Mouse (Mus musculus): ENCODE measurements around the gene Snrpn. TPM values are rescaled to one million over a fixed set of nuclear protein-coding genes. Genes with fewer than 3 reads are reported as not detected.
"Not testable (repeated sequence)": the region's sequence is repeated elsewhere in the genome, so short reads cannot be mapped to it uniquely, and the experiment has no call there.

Snrpn gene
- total RNA-seq (2017) = 0.56 and 1.5 TPM in 2 replicates

- ATAC-seq (replicated peaks in 1 of 2; ENCODE audit: insufficient read depth in 1 of 2, low FRiP score in 2 of 2, low TSS enrichment in 1 of 2, low read depth in 1 of 2, poor library complexity in 2 of 2, severe bottlenecking in 2 of 2) = no peak
Measured at GRCm38 (mm10) chr7:60139742-60140480, at the start of gene Snrpn. Snrpn (minus strand) TSS chr7:60140219.

GRCm38 (mm10) chr7:60170250-60171185 is 30.5 kb upstream of the Snrpn start:
- no peak for ATAC-seq (replicated peaks in 1 of 2; ENCODE audit: insufficient read depth in 1 of 2, low FRiP score in 2 of 2, low TSS enrichment in 1 of 2, low read depth in 1 of 2, poor library complexity in 2 of 2, severe bottlenecking in 2 of 2)

GRCm38 (mm10) chr7:60125332-60125731 is 14.7 kb downstream of the Snrpn start:
- no peak for ATAC-seq (replicated peaks in 1 of 2; ENCODE audit: insufficient read depth in 1 of 2, low FRiP score in 2 of 2, low TSS enrichment in 1 of 2, low read depth in 1 of 2, poor library complexity in 2 of 2, severe bottlenecking in 2 of 2)

- not testable (repeated sequence) for ATAC-seq (replicated peaks in 1 of 2; ENCODE audit: insufficient read depth in 1 of 2, low FRiP score in 2 of 2, low TSS enrichment in 1 of 2, low read depth in 1 of 2, poor library complexity in 2 of 2, severe bottlenecking in 2 of 2)
Measured at GRCm38 (mm10) chr7:60123086-60123624, 16.9 kb downstream of the Snrpn start.

- no peak for ATAC-seq (replicated peaks in 1 of 2; ENCODE audit: insufficient read depth in 1 of 2, low FRiP score in 2 of 2, low TSS enrichment in 1 of 2, low read depth in 1 of 2, poor library complexity in 2 of 2, severe bottlenecking in 2 of 2)
Measured at GRCm38 (mm10) chr7:60122434-60123085, 17.5 kb downstream of the Snrpn start.

GRCm38 (mm10) chr7:60097154-60097859 is 42.7 kb downstream of the Snrpn start:
- ATAC-seq (replicated peaks in 1 of 2; ENCODE audit: insufficient read depth in 1 of 2, low FRiP score in 2 of 2, low TSS enrichment in 1 of 2, low read depth in 1 of 2, poor library complexity in 2 of 2, severe bottlenecking in 2 of 2) = no peak

GRCm38 (mm10) chr7:60076301-60076700 is 63.7 kb downstream of the Snrpn start:
- ATAC-seq (replicated peaks in 1 of 2; ENCODE audit: insufficient read depth in 1 of 2, low FRiP score in 2 of 2, low TSS enrichment in 1 of 2, low read depth in 1 of 2, poor library complexity in 2 of 2, severe bottlenecking in 2 of 2) = no peak

- no peak for ATAC-seq (replicated peaks in 1 of 2; ENCODE audit: insufficient read depth in 1 of 2, low FRiP score in 2 of 2, low TSS enrichment in 1 of 2, low read depth in 1 of 2, poor library complexity in 2 of 2, severe bottlenecking in 2 of 2)
Measured at GRCm38 (mm10) chr7:60047481-60048201, 92.4 kb downstream of the Snrpn start.

GRCm38 (mm10) chr7:60013186-60013585 is 126.8 kb downstream of the Snrpn start:
- ATAC-seq (replicated peaks in 1 of 2; ENCODE audit: insufficient read depth in 1 of 2, low FRiP score in 2 of 2, low TSS enrichment in 1 of 2, low read depth in 1 of 2, poor library complexity in 2 of 2, severe bottlenecking in 2 of 2) = no peak

- no peak for ATAC-seq (replicated peaks in 1 of 2; ENCODE audit: insufficient read depth in 1 of 2, low FRiP score in 2 of 2, low TSS enrichment in 1 of 2, low read depth in 1 of 2, poor library complexity in 2 of 2, severe bottlenecking in 2 of 2)
Measured at GRCm38 (mm10) chr7:60007727-60008360, 132.2 kb downstream of the Snrpn start.

GRCm38 (mm10) chr7:60006262-60006661 is 133.8 kb downstream of the Snrpn start:
- ATAC-seq (replicated peaks in 1 of 2; ENCODE audit: insufficient read depth in 1 of 2, low FRiP score in 2 of 2, low TSS enrichment in 1 of 2, low read depth in 1 of 2, poor library complexity in 2 of 2, severe bottlenecking in 2 of 2) = no peak

GRCm38 (mm10) chr7:60004606-60005330 is 135.3 kb downstream of the Snrpn start, which contains the start of the genes Snurf and Gm38393:
Snurf (minus strand) TSS chr7:60005049.
Gm38393 (minus strand) TSS chr7:60005064.
- ATAC-seq (replicated peaks in 1 of 2; ENCODE audit: insufficient read depth in 1 of 2, low FRiP score in 2 of 2, low TSS enrichment in 1 of 2, low read depth in 1 of 2, poor library complexity in 2 of 2, severe bottlenecking in 2 of 2) = no peak; a peak in 1 of 4 replicates

- ATAC-seq (replicated peaks in 1 of 2; ENCODE audit: insufficient read depth in 1 of 2, low FRiP score in 2 of 2, low TSS enrichment in 1 of 2, low read depth in 1 of 2, poor library complexity in 2 of 2, severe bottlenecking in 2 of 2) = peak; percentile 27 to 32; a peak in 2 of 4 replicates
Measured at GRCm38 (mm10) chr7:60003921-60004605, 136.0 kb downstream of the Snrpn start.

GRCm38 (mm10) chr7:60003006-60003865 is 136.8 kb downstream of the Snrpn start:
- ATAC-seq (replicated peaks in 1 of 2; ENCODE audit: insufficient read depth in 1 of 2, low FRiP score in 2 of 2, low TSS enrichment in 1 of 2, low read depth in 1 of 2, poor library complexity in 2 of 2, severe bottlenecking in 2 of 2) = no peak

Data from hematopoietic stem cell, adult 5-6 weeks (primary cell).